Mouse (Mus musculus): Measurements from ENCODE around the gene Pvr. TPM values are rescaled to one million over a fixed set of nuclear protein-coding genes. Genes with fewer than 3 reads are reported as not detected.

The Pvr gene
- polyA plus RNA-seq, 1 experiment from 2014 or later, result 19.0 TPM

- Histone ChIP-seq H3K27me3 (ENCODE audit: control insufficient read depth, insufficient read depth, low read length) (no peaks in the 10 kb centered on the region), H3K4me2 (ENCODE audit: low read depth, low read length) (no peak overlapping the region), H3K27ac (ENCODE audit: low read length) (no peak overlapping the region), H3K4me3 (ENCODE audit: low read length) (no peak overlapping the region), H3K36me3 (ENCODE audit: control insufficient read depth, insufficient read depth) (no peaks in the 10 kb centered on the region), H3K4me1 (ENCODE audit: control insufficient read depth, insufficient read depth, low read length) (peaks cover 5% of the 10 kb centered on the region), H3K9ac (ENCODE audit: low read length) (no peak overlapping the region), H3K9me3 (replicated peaks; ENCODE audit: control insufficient read depth, low read length) (no peaks in the 10 kb centered on the region)
- WGBS, result 82% methylated on average over 16 of the region's 16 CpGs
- no peak for ATAC-seq (replicated peaks; ENCODE audit: extremely low read depth, insufficient read depth, low FRiP score)
Measured at GRCm38 (mm10) chr7:19867751-19868399, 53.1 kb downstream of the Pvr start.

- no peak overlapping the region for H3K27ac ChIP-seq (ENCODE audit: low read length)
- no peaks in the 10 kb centered on the region for H3K27me3 ChIP-seq (ENCODE audit: control insufficient read depth, insufficient read depth, low read length)
- H3K4me2 ChIP-seq (ENCODE audit: low read depth, low read length), result no peak overlapping the region
- H3K9ac ChIP-seq (ENCODE audit: low read length), result no peak overlapping the region
- WGBS, result 50% methylated on average over 6 of the region's 6 CpGs
- H3K9me3 ChIP-seq (replicated peaks; ENCODE audit: control insufficient read depth, low read length), result no peaks in the 10 kb centered on the region
- ATAC-seq (replicated peaks; ENCODE audit: extremely low read depth, insufficient read depth, low FRiP score), result no peak
- H3K36me3 ChIP-seq (ENCODE audit: control insufficient read depth, insufficient read depth), result no peaks in the 10 kb centered on the region
- peaks cover 4% of the 10 kb centered on the region for H3K4me1 ChIP-seq (ENCODE audit: control insufficient read depth, insufficient read depth, low read length)
- H3K4me3 ChIP-seq (ENCODE audit: low read length), result no peak overlapping the region
Measured at GRCm38 (mm10) chr7:19866490-19866889, 54.5 kb downstream of the Pvr start.

- WGBS, result 62% methylated on average over 8 of the region's 8 CpGs
- no peak for ATAC-seq (replicated peaks; ENCODE audit: extremely low read depth, insufficient read depth, low FRiP score)
- H3K4me2 ChIP-seq (ENCODE audit: low read depth, low read length), result no peak overlapping the region
Measured at GRCm38 (mm10) chr7:19865246-19866036, 55.5 kb downstream of the Pvr start.

GRCm38 (mm10) chr7:19864241-19864640, 56.7 kb downstream of the Pvr start:
- Histone ChIP-seq H3K27ac (ENCODE audit: low read length) (no peak overlapping the region), H3K9ac (ENCODE audit: low read length) (no peak overlapping the region), H3K36me3 (ENCODE audit: control insufficient read depth, insufficient read depth) (no peaks in the 10 kb centered on the region), H3K4me2 (ENCODE audit: low read depth, low read length) (no peak overlapping the region), H3K9me3 (replicated peaks; ENCODE audit: control insufficient read depth, low read length) (no peaks in the 10 kb centered on the region), H3K27me3 (ENCODE audit: control insufficient read depth, insufficient read depth, low read length) (no peaks in the 10 kb centered on the region), H3K4me3 (ENCODE audit: low read length) (no peak overlapping the region), H3K4me1 (ENCODE audit: control insufficient read depth, insufficient read depth, low read length) (peaks cover 3% of the 10 kb centered on the region)
- ATAC-seq (replicated peaks; ENCODE audit: extremely low read depth, insufficient read depth, low FRiP score), result no peak
- WGBS, result 33% methylated on average over 2 of the region's 2 CpGs

More at GRCm38 (mm10) chr7:19865246-19866036, 55.5 kb downstream of the Pvr start:
- Histone ChIP-seq H3K9ac (ENCODE audit: low read length) (no peak overlapping the region), H3K9me3 (replicated peaks; ENCODE audit: control insufficient read depth, low read length) (no peaks in the 10 kb centered on the region), H3K36me3 (ENCODE audit: control insufficient read depth, insufficient read depth) (no peaks in the 10 kb centered on the region), H3K4me3 (ENCODE audit: low read length) (no peak overlapping the region), H3K27me3 (ENCODE audit: control insufficient read depth, insufficient read depth, low read length) (no peaks in the 10 kb centered on the region), H3K4me1 (ENCODE audit: control insufficient read depth, insufficient read depth, low read length) (peaks cover 3% of the 10 kb centered on the region), H3K27ac (ENCODE audit: low read length) (no peak overlapping the region)

- H3K9me3 ChIP-seq (replicated peaks; ENCODE audit: control insufficient read depth, low read length), result no peaks in the 10 kb centered on the region
- no peak within 1 kb of the TSS for H3K27ac ChIP-seq (ENCODE audit: low read length)
- no peaks in the 10 kb centered on the region for H3K27me3 ChIP-seq (ENCODE audit: control insufficient read depth, insufficient read depth, low read length)
- no peak within 1 kb of the TSS for H3K9ac ChIP-seq (ENCODE audit: low read length)
- H3K4me2 ChIP-seq (ENCODE audit: low read depth, low read length), result no peak within 1 kb of the TSS
- H3K36me3 ChIP-seq (ENCODE audit: control insufficient read depth, insufficient read depth), result no peaks in the 10 kb centered on the region
- no peak for ATAC-seq (replicated peaks; ENCODE audit: extremely low read depth, insufficient read depth, low FRiP score)
- no peak within 1 kb of the TSS for H3K4me3 ChIP-seq (ENCODE audit: low read length)
- H3K4me1 ChIP-seq (ENCODE audit: control insufficient read depth, insufficient read depth, low read length), result no peaks in the 10 kb centered on the region
- 84% methylated on average over 9 of the region's 9 CpGs for WGBS
Measured at GRCm38 (mm10) chr7:19861199-19861598, 59.8 kb downstream of the Pvr start, which contains the start of gene Ceacam16. TSS of gene Ceacam16 (minus strand) at chr7:19861299.

- no peaks in the 10 kb centered on the region for H3K9me3 ChIP-seq (replicated peaks; ENCODE audit: control insufficient read depth, low read length)
- WGBS, result 47% methylated on average over 10 of the region's 10 CpGs
- no peaks in the 10 kb centered on the region for H3K36me3 ChIP-seq (ENCODE audit: control insufficient read depth, insufficient read depth)
- no peak for ATAC-seq (replicated peaks; ENCODE audit: extremely low read depth, insufficient read depth, low FRiP score)
- no peak overlapping the region for H3K9ac ChIP-seq (ENCODE audit: low read length)
- no peaks in the 10 kb centered on the region for H3K27me3 ChIP-seq (ENCODE audit: control insufficient read depth, insufficient read depth, low read length)
- no peak overlapping the region for H3K4me3 ChIP-seq (ENCODE audit: low read length)
- no peak overlapping the region for H3K27ac ChIP-seq (ENCODE audit: low read length)
- no peaks in the 10 kb centered on the region for H3K4me1 ChIP-seq (ENCODE audit: control insufficient read depth, insufficient read depth, low read length)
- no peak overlapping the region for H3K4me2 ChIP-seq (ENCODE audit: low read depth, low read length)
Measured at GRCm38 (mm10) chr7:19859740-19860139, 61.2 kb downstream of the Pvr start.

GRCm38 (mm10) chr7:19856283-19856682, 64.7 kb downstream of the Pvr start:
- WGBS, result 78% methylated on average over 6 of the region's 6 CpGs
- H3K4me1 ChIP-seq (ENCODE audit: control insufficient read depth, insufficient read depth, low read length), result no peaks in the 10 kb centered on the region

GRCm38 (mm10) chr7:19855663-19856062, 65.3 kb downstream of the Pvr start:
- Histone ChIP-seq H3K4me2 (ENCODE audit: low read depth, low read length) (no peak overlapping the region), H3K4me1 (ENCODE audit: control insufficient read depth, insufficient read depth, low read length) (no peaks in the 10 kb centered on the region), H3K9ac (ENCODE audit: low read length) (no peak overlapping the region), H3K4me3 (ENCODE audit: low read length) (no peak overlapping the region), H3K9me3 (replicated peaks; ENCODE audit: control insufficient read depth, low read length) (no peaks in the 10 kb centered on the region), H3K36me3 (ENCODE audit: control insufficient read depth, insufficient read depth) (no peaks in the 10 kb centered on the region), H3K27ac (ENCODE audit: low read length) (no peak overlapping the region), H3K27me3 (ENCODE audit: control insufficient read depth, insufficient read depth, low read length) (peaks cover 26% of the 10 kb centered on the region)
- ATAC-seq (replicated peaks; ENCODE audit: extremely low read depth, insufficient read depth, low FRiP score), result no peak
- WGBS, result 70% methylated on average over 5 of the region's 5 CpGs

More at GRCm38 (mm10) chr7:19856283-19856682, 64.7 kb downstream of the Pvr start:
- no peak overlapping the region for H3K4me3 ChIP-seq (ENCODE audit: low read length)
- no peaks in the 10 kb centered on the region for H3K36me3 ChIP-seq (ENCODE audit: control insufficient read depth, insufficient read depth)
- no peak overlapping the region for H3K27ac ChIP-seq (ENCODE audit: low read length)
- H3K9me3 ChIP-seq (replicated peaks; ENCODE audit: control insufficient read depth, low read length), result no peaks in the 10 kb centered on the region
- no peak for ATAC-seq (replicated peaks; ENCODE audit: extremely low read depth, insufficient read depth, low FRiP score)
- H3K9ac ChIP-seq (ENCODE audit: low read length), result no peak overlapping the region
- no peak overlapping the region for H3K4me2 ChIP-seq (ENCODE audit: low read depth, low read length)
- H3K27me3 ChIP-seq (ENCODE audit: control insufficient read depth, insufficient read depth, low read length), result peaks cover 21% of the 10 kb centered on the region

Data from heart, embryonic 16.5 days (tissue).